Mouse (Mus musculus) limb, embryonic 12.5 days (tissue): ENCODE results near the gene Ube2e1. TPM values are rescaled to one million over a fixed set of nuclear protein-coding genes. Genes with fewer than 3 reads are reported as not detected.
A peak's percentile ranks its signal among the peaks of the same experiment; 100 is the strongest.
"Not testable (repeated sequence)": the region's sequence is repeated elsewhere in the genome, so short reads cannot be mapped to it uniquely, and the experiment has no call there.

Experiments
- ATAC-seq: fragments of 200-750 bp; cut with Nextera tagmentation; 2 replicates; pipeline ENCODE4 v1.8.0; 2017; ENCODE audit warnings: low read depth, moderate TSS enrichment; ENCODE audit not compliant: insufficient number of reproducible peaks, insufficient read depth, low FRiP score, low TSS enrichment
- H3K27ac ChIP-seq: fragments of 300-500 bp; sonication (generic); 2 replicates; pipeline ENCODE4 v1.5.1; 2016; ENCODE audit warnings: mild to moderate bottlenecking, moderate library complexity
- H3K27me3 ChIP-seq: fragments of 300-500 bp; sonication (generic); 2 replicates; pipeline ENCODE4 v1.6.1; 2016; ENCODE audit warnings: mild to moderate bottlenecking, moderate library complexity
- H3K36me3 ChIP-seq: fragments of 300-500 bp; sonication (generic); 2 replicates; pipeline ENCODE4 v1.6.1; 2016; ENCODE audit warnings: mild to moderate bottlenecking, moderate library complexity
- H3K4me1 ChIP-seq: fragments of 300-500 bp; sonication (generic); replicated peaks from 2 replicates; pipeline ENCODE4 v1.6.1; 2016
- H3K4me2 ChIP-seq: fragments of 300-500 bp; sonication (generic); 2 replicates; pipeline ENCODE4 v1.6.1; 2016; ENCODE audit warnings: mild to moderate bottlenecking, moderate library complexity
- H3K4me3 ChIP-seq: fragments of 300-500 bp; sonication (generic); replicated peaks from 2 replicates; pipeline ENCODE4 v1.5.1; 2016; ENCODE audit warnings: mild to moderate bottlenecking
- H3K9ac ChIP-seq: fragments of 300-500 bp; sonication (generic); replicated peaks from 2 replicates; pipeline ENCODE4 v1.6.1; 2016; ENCODE audit warnings: mild to moderate bottlenecking, moderate library complexity
- H3K9me3 ChIP-seq: fragments of 300-500 bp; sonication (generic); 2 replicates; pipeline ENCODE4 v1.6.1; 2016; ENCODE audit warnings: mild to moderate bottlenecking, moderate library complexity
- WGBS: fragments of 180-500 bp; shearing (Covaris S2); methylation state at CpG from one replicate; pipeline ENCODE4 v1.1.7; 2016; 5-methylcytosine and 5-hydroxymethylcytosine counted together
- polyA plus RNA-seq: library from polyadenylated mRNA; unstranded; fragments of >200 nt; fragmentation: Nextera tagmentation; extraction: Ambion mirVana; gene quantifications from 2 replicates; pipeline ENCODE4 v1.2.1, GENCODE M21; 2016

Gene Ube2e1
- polyA plus RNA-seq, 1 experiment from 2014 or later, result 185 TPM

GRCm38 (mm10) chr14:18286441-18286840 lies 45.2 kb downstream of the Ube2e1 start:
- Histone ChIP-seq H3K4me2 (no peak overlapping the region), H3K27me3 (no peaks in the 10 kb centered on the region), H3K9me3 (no peaks in the 10 kb centered on the region), H3K4me3 (no peak overlapping the region), H3K36me3 (peaks cover 29% of the 10 kb centered on the region), H3K9ac (no peak overlapping the region), H3K27ac (no peak overlapping the region), H3K4me1 (peaks cover 23% of the 10 kb centered on the region)
- ATAC-seq, result no peak
- 90% methylated on average over 2 of the region's 2 CpGs for WGBS

- H3K27ac ChIP-seq, result no peak overlapping the region
- WGBS, result 95% methylated on average over 3 of the region's 3 CpGs
- H3K9ac ChIP-seq, result no peak overlapping the region
These were observed 46.2 kb downstream of the Ube2e1 start for GRCm38 (mm10) chr14:18285476-18285875.

GRCm38 (mm10) chr14:18284581-18284980 lies 47.1 kb downstream of the Ube2e1 start:
- Histone ChIP-seq H3K27me3 (no peaks in the 10 kb centered on the region), H3K9me3 (no peaks in the 10 kb centered on the region), H3K9ac (no peak overlapping the region), H3K4me3 (no peak overlapping the region), H3K4me1 (peaks cover 10% of the 10 kb centered on the region), H3K27ac (no peak overlapping the region), H3K4me2 (no peak overlapping the region), H3K36me3 (peaks cover 43% of the 10 kb centered on the region)
- WGBS, result 89% methylated on average over 2 of the region's 2 CpGs
- ATAC-seq, result no peak

More at GRCm38 (mm10) chr14:18285476-18285875, 46.2 kb downstream of the Ube2e1 start:
- H3K9me3 ChIP-seq, result no peaks in the 10 kb centered on the region
- H3K4me3 ChIP-seq, result no peak overlapping the region
- no peaks in the 10 kb centered on the region for H3K27me3 ChIP-seq
- peaks cover 17% of the 10 kb centered on the region for H3K4me1 ChIP-seq
- no peak overlapping the region for H3K4me2 ChIP-seq
- no peak for ATAC-seq
- H3K36me3 ChIP-seq, result peaks cover 35% of the 10 kb centered on the region

GRCm38 (mm10) chr14:18280375-18280774 lies 51.3 kb downstream of the Ube2e1 start:
- Histone ChIP-seq H3K9me3 (no peaks in the 10 kb centered on the region), H3K27ac (no peak overlapping the region), H3K36me3 (peaks cover 81% of the 10 kb centered on the region), H3K4me3 (no peak overlapping the region), H3K4me2 (no peak overlapping the region), H3K4me1 (no peaks in the 10 kb centered on the region), H3K27me3 (no peaks in the 10 kb centered on the region), H3K9ac (no peak overlapping the region)
- no peak for ATAC-seq
- WGBS, result 94% methylated on average over 5 of the region's 5 CpGs

GRCm38 (mm10) chr14:18274526-18274925 lies 57.1 kb downstream of the Ube2e1 start:
- Histone ChIP-seq H3K27ac (no peak overlapping the region), H3K36me3 (peaks cover 37% of the 10 kb centered on the region), H3K27me3 (no peaks in the 10 kb centered on the region), H3K4me1 (peaks cover 7% of the 10 kb centered on the region), H3K4me2 (no peak overlapping the region), H3K9me3 (no peaks in the 10 kb centered on the region), H3K4me3 (no peak overlapping the region), H3K9ac (no peak overlapping the region)
- 79% methylated on average over 1 of the region's 1 CpGs for WGBS
- no peak for ATAC-seq

GRCm38 (mm10) chr14:18271666-18272065 lies 60.0 kb downstream of the Ube2e1 start:
- no peaks in the 10 kb centered on the region for H3K27me3 ChIP-seq
- H3K27ac ChIP-seq, result no peak overlapping the region
- peak overlapping the region; percentile 71 for H3K9ac ChIP-seq
- H3K4me1 ChIP-seq, result peaks cover 7% of the 10 kb centered on the region
- H3K4me2 ChIP-seq, result peak overlapping the region; percentile 65
- no peak for ATAC-seq
- no peaks in the 10 kb centered on the region for H3K9me3 ChIP-seq
- 6% methylated on average over 7 of the region's 7 CpGs for WGBS
- peak overlapping the region; percentile 85 for H3K4me3 ChIP-seq
- H3K36me3 ChIP-seq, result peaks cover 34% of the 10 kb centered on the region

- Histone ChIP-seq H3K4me2 (peak within 1 kb of the TSS; percentile 74), H3K27me3 (no peaks in the 10 kb centered on the region), H3K4me3 (peak within 1 kb of the TSS; percentile 85), H3K27ac (peak within 1 kb of the TSS; percentile 89), H3K9ac (peak within 1 kb of the TSS; percentile 96), H3K9me3 (no peaks in the 10 kb centered on the region), H3K36me3 (peaks cover 33% of the 10 kb centered on the region), H3K4me1 (peaks cover 7% of the 10 kb centered on the region)
- ATAC-seq, result peak; percentile 99
- WGBS, result under 1% methylated on average over 78 of the region's 78 CpGs
These were observed 60.9 kb downstream of the Ube2e1 start, which contains the start of the genes Nkiras1 and Rpl15 for GRCm38 (mm10) chr14:18270529-18271441. Gene Nkiras1 (plus strand): TSS chr14:18271136. Gene Rpl15 (minus strand): TSS chr14:18271391.

- H3K9me3 ChIP-seq, H3K4me1 ChIP-seq, ATAC-seq, H3K27me3 ChIP-seq: not testable (repeated sequence)
- WGBS, result 1% methylated on average over 24 of the region's 24 CpGs
- H3K9ac ChIP-seq, result peak overlapping the region; percentile 96
- H3K36me3 ChIP-seq, result peaks cover 33% of the 10 kb centered on the region
- H3K27ac ChIP-seq, result peak overlapping the region; percentile 89
- peak overlapping the region; percentile 85 for H3K4me3 ChIP-seq
- peak overlapping the region; percentile 74 for H3K4me2 ChIP-seq
These were observed 61.6 kb downstream of the Ube2e1 start for GRCm38 (mm10) chr14:18269947-18270528.

GRCm38 (mm10) chr14:18263427-18263826 lies 68.2 kb downstream of the Ube2e1 start:
- ATAC-seq, result no peak
- Histone ChIP-seq H3K27ac (no peak overlapping the region), H3K9me3 (0 out of 2 replicates have a peak, but pooled peaks cover 9% of the 10 kb centered on the region)

GRCm38 (mm10) chr14:18261203-18261602 lies 70.5 kb downstream of the Ube2e1 start:
- Histone ChIP-seq H3K27ac (no peak overlapping the region), H3K4me2 (no peak overlapping the region), H3K9ac (no peak overlapping the region), H3K36me3 (peaks cover 3% of the 10 kb centered on the region; the same call in 1 of the 2 replicates), H3K4me1 (no peaks in the 10 kb centered on the region), H3K9me3 (0 out of 2 replicates have a peak, but pooled peaks cover 9% of the 10 kb centered on the region), H3K4me3 (no peak overlapping the region), H3K27me3 (no peaks in the 10 kb centered on the region)
- 88% methylated on average over 3 of the region's 3 CpGs for WGBS
- no peak for ATAC-seq

More at GRCm38 (mm10) chr14:18263427-18263826, 68.2 kb downstream of the Ube2e1 start:
- Histone ChIP-seq H3K4me1 (no peaks in the 10 kb centered on the region), H3K9ac (no peak overlapping the region), H3K27me3 (no peaks in the 10 kb centered on the region), H3K4me2 (no peak overlapping the region), H3K4me3 (no peak overlapping the region), H3K36me3 (peaks cover 24% of the 10 kb centered on the region)
- WGBS, result 66% methylated on average over 4 of the region's 4 CpGs

- no peaks in the 10 kb centered on the region for H3K9me3 ChIP-seq
- no peak for ATAC-seq
- H3K9ac ChIP-seq, result no peak overlapping the region
- H3K4me3 ChIP-seq, result no peak overlapping the region
- no peaks in the 10 kb centered on the region for H3K36me3 ChIP-seq
- 87% methylated on average over 21 of the region's 21 CpGs for WGBS
- H3K27me3 ChIP-seq, result no peaks in the 10 kb centered on the region
- no peak overlapping the region for H3K27ac ChIP-seq
- H3K4me2 ChIP-seq, result no peak overlapping the region
- no peaks in the 10 kb centered on the region for H3K4me1 ChIP-seq
These were observed 89.0 kb downstream of the Ube2e1 start for GRCm38 (mm10) chr14:18242638-18243130.
